Mouse (Mus musculus): ENCODE measurements at regions not wholly inside any gene's neighbourhood (a gene's known extent, or its start where the extent isn't known, plus 50 kb on each side); places are given as distances from the start of the nearest gene placed in this dataset.

DNA sequence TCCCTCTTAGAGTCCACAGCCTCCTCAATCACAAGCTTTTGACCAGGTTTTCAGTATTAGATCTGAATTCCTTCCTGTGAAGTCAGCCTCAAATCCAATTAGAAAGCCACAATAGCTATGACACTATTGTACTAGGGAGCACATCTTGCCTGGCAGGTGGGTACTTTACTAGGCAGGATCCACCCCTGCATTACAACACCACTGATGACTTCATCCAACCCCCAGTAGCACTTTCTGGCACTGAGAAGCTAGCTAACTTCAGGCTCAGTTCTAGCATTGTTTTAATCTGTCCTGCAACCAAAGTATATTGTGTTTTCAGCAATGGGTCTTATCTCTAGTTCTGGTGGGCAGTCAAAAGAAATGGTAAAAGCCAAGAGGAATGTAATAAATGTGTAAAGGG, 64.2 kb upstream of the Cd93 start:
- no peak for DNase-seq (ENCODE audit: low spot score in 2 of 2)

GRCm38 (mm10) chr2:148506966-148507365, 63.6 kb upstream of the Cd93 start:
- DNase-seq (ENCODE audit: low spot score in 2 of 2) = no peak

DNA sequence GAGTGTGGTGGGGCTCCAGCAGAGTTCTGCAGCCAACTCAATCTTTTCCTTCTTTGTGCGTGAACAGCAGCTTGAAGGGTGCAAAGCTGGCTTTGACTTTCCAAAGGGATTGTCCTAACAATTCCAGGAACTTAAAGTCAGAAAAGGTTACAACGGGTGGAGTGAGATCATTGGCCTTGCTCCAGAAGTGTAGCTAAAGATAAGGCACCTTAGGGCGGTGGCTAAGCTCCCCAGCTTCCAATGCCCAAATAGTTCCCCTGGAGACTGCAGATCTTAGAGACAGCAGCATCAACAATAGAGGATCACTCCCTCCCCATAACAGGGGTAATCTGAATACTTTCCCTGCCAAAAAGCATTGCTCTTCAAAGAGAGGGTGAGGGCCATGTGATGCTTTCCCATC, 62.3 kb upstream of the Cd93 start:
- DNase-seq (ENCODE audit: low spot score in 2 of 2) = no peak

- no peak for DNase-seq (ENCODE audit: low spot score in 2 of 2)
Measured at GRCm38 (mm10) chr2:148503143-148503854, 59.9 kb upstream of the Cd93 start.

- DNase-seq (ENCODE audit: low spot score in 2 of 2) = no peak
Measured at GRCm38 (mm10) chr2:148502321-148502720, 59.0 kb upstream of the Cd93 start.

GRCm38 (mm10) chr2:148500235-148500936, 57.0 kb upstream of the Cd93 start:
- DNase-seq (ENCODE audit: low spot score in 2 of 2) = no peak

GRCm38 (mm10) chr2:148497452-148498302, 54.3 kb upstream of the Cd93 start:
- no peak for DNase-seq (ENCODE audit: low spot score in 2 of 2)

DNA sequence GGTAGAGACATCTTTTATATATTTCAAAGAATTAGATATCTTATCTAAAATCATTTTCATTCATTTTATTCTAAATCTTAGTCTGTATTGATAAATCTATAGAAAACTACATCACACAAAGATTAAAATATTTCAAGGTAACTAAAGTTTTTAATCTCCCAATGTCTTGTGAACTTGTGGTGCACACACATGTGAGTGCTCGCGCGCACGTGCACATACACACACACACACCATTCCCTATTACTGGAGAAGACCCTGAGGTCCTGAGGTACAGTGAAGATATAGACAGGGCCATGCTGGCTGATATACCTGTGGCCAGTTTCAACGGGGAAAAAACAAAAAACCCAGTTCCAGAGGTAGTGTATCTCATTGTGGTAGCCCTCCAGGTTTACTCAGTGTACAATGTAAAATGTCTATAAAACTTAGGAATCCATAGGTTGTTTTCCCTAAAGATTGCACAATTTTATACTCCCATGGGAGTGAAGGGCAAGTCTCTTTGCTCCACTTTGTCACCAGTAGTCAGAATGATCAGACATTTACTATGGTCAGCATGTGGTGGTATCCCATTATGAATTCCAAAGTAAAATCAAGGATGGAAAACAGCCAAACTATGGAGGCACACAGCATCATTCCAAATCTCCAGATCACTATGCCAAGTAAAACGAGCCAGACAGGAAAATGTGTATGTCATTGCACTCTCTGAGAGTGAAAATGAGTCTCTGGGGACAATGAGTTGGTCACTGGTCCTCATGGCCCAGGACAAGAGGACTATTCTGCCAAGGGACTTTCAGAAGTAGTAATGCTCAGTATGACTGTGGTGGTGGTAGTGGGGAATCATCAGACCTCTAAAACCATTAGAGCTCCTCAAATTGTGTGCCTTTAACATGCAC, 53.0 kb upstream of the Cd93 start:
- DNase-seq (ENCODE audit: low spot score in 2 of 2) = no peak

GRCm38 (mm10) chr2:148495485-148495884, 52.1 kb upstream of the Cd93 start:
- DNase-seq (ENCODE audit: low spot score in 2 of 2) = no peak

DNA sequence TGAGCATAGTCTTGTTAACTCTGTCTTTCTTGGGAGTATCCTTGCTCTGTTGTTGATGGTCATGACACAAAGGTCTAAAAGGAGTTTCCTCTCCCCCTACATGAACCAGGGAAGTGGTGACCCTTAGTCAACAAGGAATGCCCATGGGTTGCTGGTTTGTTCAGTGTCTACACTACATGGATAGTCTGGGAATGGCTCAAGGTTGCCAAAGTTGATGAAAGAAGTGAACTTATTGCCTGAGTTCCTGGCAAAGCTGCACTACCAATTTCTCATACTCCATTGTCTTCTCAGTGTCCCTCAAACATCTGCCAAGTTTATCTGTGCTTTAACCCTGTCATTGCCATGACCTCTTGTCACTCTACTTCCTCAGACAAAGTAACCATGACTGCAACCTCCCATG, 49.9 kb upstream of the Cd93 start:
- DNase-seq (ENCODE audit: low spot score in 2 of 2) = no peak

Data from layer of hippocampus, adult 8-10 months (tissue).